Mouse (Mus musculus): ENCODE results near the gene Sept11. TPM values are rescaled to one million over a fixed set of nuclear protein-coding genes. Genes with fewer than 3 reads are reported as not detected.

The Sept11 gene
- total RNA-seq, 2 experiments from 2014 or later, result 147 to 157 TPM

Other genes with a start within 250 kb of the Sept11 start
- 1 to 10 TPM in 1 of 2 experiments, under 1 TPM in 1; 0.87 to 1.0 TPM for gene Sowahb, start 48.4 kb upstream of the Sept11 start, total RNA-seq (2021)
- gene Ccni, start 113.1 kb downstream of the Sept11 start, total RNA-seq (2021), result 100 to 1,000 TPM; 358 to 363 TPM
- gene 2010109A12Rik, start 113.1 kb downstream of the Sept11 start, total RNA-seq (2021), result 1 to 10 TPM in 1 of 2 experiments, under 1 TPM in 1; 0.87 to 1.1 TPM
- gene Ccng2, start 173.8 kb downstream of the Sept11 start, total RNA-seq (2021), result 10 to 100 TPM; 42.6 to 52.7 TPM